Mouse (Mus musculus) kidney, adult 18-20 months (tissue): ENCODE results near the gene Mef2c.

ENCODE experiments used
- DNase-seq: peaks from one replicate; pipeline ENCODE4 v3.0.0; 2021

The Mef2c gene

GRCm38 (mm10) chr13:83573855-83574583 is 70.2 kb downstream of the Mef2c start:
- no peak for DNase-seq

DNA sequence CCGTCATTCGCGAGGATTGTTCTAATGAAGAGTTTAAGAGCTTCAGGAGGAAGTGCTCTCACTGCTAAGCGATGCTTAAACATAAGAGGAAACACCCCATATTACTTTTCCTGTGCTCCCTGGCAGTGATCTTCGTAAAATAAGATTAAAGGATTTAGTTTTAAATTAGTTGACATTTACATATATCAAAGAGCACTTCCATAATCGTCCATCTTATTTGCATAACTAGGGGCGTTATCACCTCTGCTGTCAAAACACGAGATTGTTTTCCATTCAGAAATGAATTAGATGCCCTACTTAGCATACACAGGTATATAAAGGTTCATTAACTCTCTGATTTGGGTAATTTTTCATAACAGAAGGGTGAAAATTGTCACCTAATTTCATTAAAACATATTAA is 71.0 kb downstream of the Mef2c start:
- no peak for DNase-seq

GRCm38 (mm10) chr13:83579410-83579809 is 75.6 kb downstream of the Mef2c start:
- DNase-seq: no peak

- no peak for DNase-seq
Measured at GRCm38 (mm10) chr13:83580856-83581255, 77.0 kb downstream of the Mef2c start.

GRCm38 (mm10) chr13:83582564-83582963 is 78.7 kb downstream of the Mef2c start:
- DNase-seq: no peak

DNA sequence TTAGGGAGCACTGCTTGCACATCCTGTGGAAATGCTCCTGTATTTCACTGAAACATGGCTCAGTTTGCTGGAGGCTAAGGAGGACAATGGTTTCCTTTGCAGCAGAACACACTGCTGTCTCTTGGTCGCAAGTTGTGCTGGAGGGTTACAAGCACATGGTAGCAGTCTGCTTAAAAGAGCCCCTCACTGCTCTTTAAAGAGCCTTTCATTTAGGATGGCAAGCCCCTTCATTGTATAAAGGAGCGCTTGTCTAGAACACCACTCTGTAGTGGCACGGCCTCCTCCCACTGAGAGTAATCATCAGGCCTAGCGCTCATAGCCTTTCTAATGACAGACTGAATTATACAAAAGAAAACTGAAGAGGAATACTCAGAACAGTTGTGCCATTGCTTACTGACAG is 80.0 kb downstream of the Mef2c start:
- DNase-seq: no peak

DNA sequence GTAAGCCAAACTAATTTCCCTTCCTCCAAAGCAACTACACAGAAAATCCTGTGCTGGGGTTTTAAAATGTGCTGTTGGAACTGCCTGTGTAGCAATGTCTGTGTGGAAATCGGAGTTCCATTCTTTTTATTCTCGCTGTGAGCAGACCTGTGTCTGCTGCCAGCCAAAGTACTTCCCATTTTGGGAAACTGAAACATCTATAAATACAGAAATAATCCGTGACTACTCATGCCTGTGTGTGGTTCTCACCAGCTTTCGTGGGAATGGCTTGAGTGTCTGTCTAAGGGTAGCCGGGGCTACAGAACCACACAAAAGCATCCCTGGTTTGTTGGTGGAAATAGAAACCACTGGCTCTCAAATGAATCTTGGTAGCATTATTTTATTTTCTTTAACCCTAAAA is 81.5 kb downstream of the Mef2c start:
- no peak for DNase-seq

DNA sequence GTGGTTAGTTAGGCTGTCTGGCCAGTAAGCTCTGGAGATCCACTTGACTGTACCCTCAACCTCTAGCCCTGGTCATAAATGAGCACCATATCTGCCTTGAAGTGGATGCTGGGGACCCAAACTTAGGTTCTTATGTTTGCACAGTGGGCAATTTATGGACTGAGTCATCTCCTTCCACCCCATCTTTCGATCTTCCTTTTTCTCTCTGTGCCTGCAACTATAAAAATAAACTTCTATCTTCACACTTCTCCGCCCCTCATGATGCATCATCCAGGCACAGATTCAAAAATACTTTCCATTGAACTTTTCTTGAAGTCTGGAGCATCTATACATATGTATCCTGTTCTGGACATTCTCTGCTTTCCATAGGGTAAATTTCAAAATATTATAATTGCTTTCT is 84.4 kb downstream of the Mef2c start:
- DNase-seq: no peak

DNA sequence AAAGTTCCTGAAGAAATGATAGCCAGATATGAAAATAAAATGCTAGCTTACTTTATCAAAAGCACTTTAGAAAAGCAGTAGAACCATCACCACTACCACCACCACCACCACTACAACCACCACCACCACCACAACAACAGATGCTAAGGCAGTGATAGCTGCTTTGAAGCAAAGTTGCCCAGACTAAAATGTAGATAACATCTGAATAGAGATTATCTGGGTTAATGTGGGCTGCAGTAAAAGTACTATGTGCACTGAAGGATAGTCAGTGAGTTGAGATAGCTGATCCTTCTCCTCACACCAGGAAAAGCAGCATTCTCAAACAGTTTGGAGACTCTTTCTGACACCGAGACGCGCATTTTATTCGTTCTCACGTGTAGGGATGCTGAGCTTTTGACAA is 87.1 kb downstream of the Mef2c start:
- no peak for DNase-seq

GRCm38 (mm10) chr13:83595429-83595828 is 91.6 kb downstream of the Mef2c start:
- no peak for DNase-seq

- no peak for DNase-seq
Measured at GRCm38 (mm10) chr13:83596989-83597738, 93.3 kb downstream of the Mef2c start.

GRCm38 (mm10) chr13:83597739-83598210 is 93.9 kb downstream of the Mef2c start:
- DNase-seq: no peak

DNA sequence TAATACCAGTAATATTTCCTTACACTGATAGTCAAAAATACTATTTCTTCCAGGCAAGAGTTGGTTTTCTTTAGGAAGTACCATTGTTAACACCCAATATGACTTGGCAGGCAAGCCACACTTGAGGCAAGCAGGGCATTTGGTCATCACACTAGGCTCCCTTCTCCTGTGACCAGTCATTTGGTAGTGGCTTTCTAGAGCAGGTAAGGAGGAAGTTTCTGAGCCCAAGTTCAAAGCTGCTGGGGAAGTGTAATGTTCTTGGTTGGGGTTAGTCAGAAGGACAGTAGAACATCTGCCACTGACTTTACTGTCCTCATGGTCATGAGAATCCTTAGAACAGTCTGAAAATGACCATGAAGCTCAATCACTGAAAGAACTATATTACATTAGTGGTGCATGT is 96.5 kb downstream of the Mef2c start:
- DNase-seq: no peak

DNA sequence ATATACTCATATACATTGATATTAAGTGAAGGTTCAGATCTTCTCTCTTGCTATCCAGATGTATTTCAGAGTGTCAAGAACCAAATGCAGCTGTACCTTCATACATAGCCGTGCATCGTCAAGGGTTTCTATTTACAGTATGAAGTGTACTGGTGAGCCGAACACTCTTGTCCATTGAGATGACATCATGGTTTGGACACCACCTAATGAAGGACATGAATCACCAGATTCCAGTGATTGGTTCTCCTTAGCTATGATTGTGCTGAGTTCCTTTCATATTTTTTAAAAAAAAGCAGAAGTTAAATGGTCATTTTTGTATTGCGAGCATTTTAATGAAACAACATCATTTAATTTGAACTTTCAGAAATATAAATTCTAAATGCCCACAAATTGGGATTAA is 97.9 kb downstream of the Mef2c start:
- DNase-seq: no peak

- no peak for DNase-seq
Measured at GRCm38 (mm10) chr13:83603373-83604265, 99.8 kb downstream of the Mef2c start.

- no peak for DNase-seq
Measured at GRCm38 (mm10) chr13:83604320-83604719, 100.5 kb downstream of the Mef2c start.

GRCm38 (mm10) chr13:83604785-83605184 is 101.0 kb downstream of the Mef2c start:
- no peak for DNase-seq

DNA sequence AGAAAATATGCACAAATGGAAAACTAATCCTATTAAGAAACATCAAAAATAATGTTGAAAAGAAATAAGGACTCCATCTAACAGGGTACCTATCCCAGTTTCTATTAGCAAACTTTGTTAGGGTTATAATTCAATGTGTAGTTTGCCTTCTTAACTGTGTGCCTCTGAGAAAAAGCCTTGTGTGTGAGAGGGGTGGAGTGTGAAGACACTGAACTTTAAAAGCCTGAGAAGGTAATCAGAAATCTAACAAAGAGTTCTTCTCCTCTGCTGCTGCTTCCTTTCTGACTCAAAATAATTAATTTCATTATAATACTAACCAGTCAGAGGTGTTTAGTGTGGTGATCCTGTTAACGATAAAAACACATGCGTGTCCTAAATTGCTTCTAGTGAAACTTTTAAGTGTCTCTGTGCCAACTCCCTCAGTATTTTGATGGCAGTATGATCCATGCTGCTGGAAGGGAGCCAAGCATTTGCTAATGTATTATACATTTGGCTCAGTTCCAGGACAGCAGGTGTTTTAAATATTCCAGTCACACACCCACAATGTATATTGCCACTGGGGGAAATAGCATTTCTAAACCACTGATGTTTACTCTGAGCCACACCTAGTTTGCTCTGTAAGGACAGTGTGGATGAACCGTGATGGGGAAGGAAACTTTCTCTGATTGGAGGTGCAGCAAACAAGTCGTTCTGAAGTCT is 104.2 kb downstream of the Mef2c start:
- no peak for DNase-seq

DNA sequence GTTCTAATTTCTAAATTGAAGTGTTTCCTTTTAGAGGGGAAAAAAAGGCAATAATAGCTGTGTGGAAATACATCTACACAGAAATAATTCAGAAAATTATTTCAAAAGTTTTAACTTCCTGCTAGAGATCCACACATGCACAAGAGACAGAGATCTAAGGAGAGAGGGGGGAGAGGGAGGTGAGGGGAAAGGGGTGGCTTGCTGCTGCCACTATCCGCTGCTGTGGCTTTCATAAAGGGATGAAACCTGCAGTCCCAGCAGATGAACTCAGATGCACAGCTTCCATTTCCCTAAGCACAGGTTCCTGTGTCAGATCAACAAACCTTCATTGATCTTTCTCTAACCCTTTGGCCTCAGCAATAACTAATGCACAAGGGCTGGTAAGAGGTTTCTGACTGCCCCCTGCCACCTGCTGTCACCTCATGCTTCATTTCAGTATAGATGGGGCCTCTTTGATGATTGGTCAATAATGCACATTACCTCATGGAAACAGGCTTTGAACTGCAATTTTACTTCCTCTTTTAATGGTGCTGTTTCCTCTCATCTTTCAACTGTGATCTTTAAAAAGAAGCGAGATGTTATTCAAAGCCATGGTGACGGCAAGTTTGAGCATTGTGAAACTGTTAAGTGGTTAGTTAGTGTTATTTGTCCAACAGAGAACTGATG is 105.2 kb downstream of the Mef2c start:
- DNase-seq: no peak

DNA sequence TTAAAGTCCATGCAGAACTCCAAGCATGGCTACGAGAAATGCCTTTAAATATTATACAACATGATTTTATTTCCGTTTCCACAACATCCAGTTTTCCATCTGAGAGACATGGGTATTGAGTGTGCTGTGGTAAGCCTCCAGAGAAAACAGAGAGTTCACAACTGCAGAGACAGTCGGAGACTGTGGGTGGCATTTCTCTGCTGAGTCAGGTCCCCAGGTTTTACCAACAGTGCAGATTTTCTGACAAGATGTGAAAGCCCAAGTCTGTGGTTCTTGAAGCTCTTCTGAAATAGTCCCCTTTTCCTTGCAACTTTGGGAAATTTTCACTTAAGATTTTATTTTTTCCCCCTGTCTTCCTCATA is 105.7 kb downstream of the Mef2c start:
- no peak for DNase-seq

DNA sequence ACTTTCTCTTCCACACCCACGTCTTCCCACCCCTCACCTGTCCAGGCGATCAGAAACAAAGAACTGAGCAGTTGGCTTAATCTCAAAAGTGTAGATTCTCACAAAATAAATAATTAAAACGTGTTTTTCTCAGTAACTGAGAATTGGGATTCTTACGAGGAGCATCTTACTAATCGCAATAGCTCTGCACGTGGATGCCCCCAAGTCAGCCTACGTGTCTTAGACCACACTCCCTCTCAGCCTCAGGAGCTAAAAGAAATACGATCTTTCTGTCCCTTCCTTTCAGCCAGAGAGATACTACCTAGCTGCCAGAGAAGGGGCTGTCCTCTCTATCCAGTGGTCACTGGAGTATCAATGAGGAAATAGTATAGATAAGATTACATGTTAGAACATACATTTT is 106.3 kb downstream of the Mef2c start:
- DNase-seq: no peak

- DNase-seq: no peak
Measured at GRCm38 (mm10) chr13:83612195-83612594, 108.4 kb downstream of the Mef2c start.
